Mouse (Mus musculus): ENCODE data around the gene Wnt9b. TPM values are rescaled to one million over a fixed set of nuclear protein-coding genes. Genes with fewer than 3 reads are reported as not detected.

The Wnt9b gene
- polyA plus RNA-seq, 1 experiment = not detected

DNA sequence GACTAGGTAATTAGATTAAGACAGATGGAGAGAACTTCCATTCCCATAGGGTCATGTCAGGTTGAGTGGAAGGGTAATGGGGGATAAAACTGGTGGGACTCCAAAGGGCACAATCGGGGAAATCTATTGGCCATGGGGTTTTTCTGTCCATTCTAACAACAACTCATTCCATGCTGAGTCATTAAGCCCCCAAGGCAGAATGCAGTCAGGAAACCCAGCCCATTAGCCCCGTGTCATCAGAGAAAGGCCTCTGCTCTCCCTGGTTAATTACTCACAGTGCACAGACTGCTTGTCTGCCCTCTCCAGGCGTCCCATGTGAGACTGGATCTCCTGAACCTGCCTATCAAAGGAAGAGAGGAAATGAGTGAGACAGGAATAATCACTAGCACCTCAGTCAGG lies 60.6 kb downstream of the Wnt9b start:
- no peaks in the 10 kb centered on the region for H3K27me3 ChIP-seq (ENCODE audit: control insufficient read depth, insufficient read depth, insufficient read length)
- peaks cover 18% of the 10 kb centered on the region for H3K36me3 ChIP-seq (ENCODE audit: control insufficient read depth, insufficient read depth)
- no peak overlapping the region for H3K4me2 ChIP-seq (ENCODE audit: low read depth)
- H3ac ChIP-seq (ENCODE audit: control insufficient read depth, insufficient read length) = no peak overlapping the region
- H3K79me2 ChIP-seq (ENCODE audit: control insufficient read depth, insufficient read depth) = peaks cover 58% of the 10 kb centered on the region
- no peak overlapping the region for H3K4me3 ChIP-seq
- TF ChIP-seq TCF3 (IDR thresholded peaks at IDR 0.05; ENCODE audit: insufficient read length, low read depth) = no peak
- TF ChIP-seq TCF12 (IDR thresholded peaks at IDR 0.05; ENCODE audit: insufficient read depth, poor library complexity, severe bottlenecking) = no peak
- no peak for TF ChIP-seq MYOD1 (IDR thresholded peaks at IDR 0.05; ENCODE audit: control insufficient read depth in 1 of 3, insufficient read length in 2 of 3, low read depth in 2 of 3)
- TF ChIP-seq REST (IDR thresholded peaks at IDR 0.05; ENCODE audit: insufficient read depth, insufficient read length) = no peak
- TF ChIP-seq POLR2AphosphoS2 (IDR thresholded peaks at IDR 0.05; ENCODE audit: insufficient read length, low read depth) = no peak
- no peak for TF ChIP-seq MYOG (IDR thresholded peaks at IDR 0.05; ENCODE audit: control insufficient read depth in 1 of 3, insufficient read depth in 1 of 3, insufficient read length in 2 of 3, low read depth in 2 of 3)
- TF ChIP-seq E2F4 (IDR thresholded peaks at IDR 0.05; ENCODE audit: insufficient read depth) = no peak
- no peak for TF ChIP-seq MAX (IDR thresholded peaks at IDR 0.05; ENCODE audit: low read depth)
- TF ChIP-seq POLR2A (IDR thresholded peaks at IDR 0.05; ENCODE audit: insufficient read length, low read depth) = no peak
- no peak for TF ChIP-seq SRF (IDR thresholded peaks at IDR 0.05; ENCODE audit: control insufficient read depth, insufficient read length, low read depth)

DNA sequence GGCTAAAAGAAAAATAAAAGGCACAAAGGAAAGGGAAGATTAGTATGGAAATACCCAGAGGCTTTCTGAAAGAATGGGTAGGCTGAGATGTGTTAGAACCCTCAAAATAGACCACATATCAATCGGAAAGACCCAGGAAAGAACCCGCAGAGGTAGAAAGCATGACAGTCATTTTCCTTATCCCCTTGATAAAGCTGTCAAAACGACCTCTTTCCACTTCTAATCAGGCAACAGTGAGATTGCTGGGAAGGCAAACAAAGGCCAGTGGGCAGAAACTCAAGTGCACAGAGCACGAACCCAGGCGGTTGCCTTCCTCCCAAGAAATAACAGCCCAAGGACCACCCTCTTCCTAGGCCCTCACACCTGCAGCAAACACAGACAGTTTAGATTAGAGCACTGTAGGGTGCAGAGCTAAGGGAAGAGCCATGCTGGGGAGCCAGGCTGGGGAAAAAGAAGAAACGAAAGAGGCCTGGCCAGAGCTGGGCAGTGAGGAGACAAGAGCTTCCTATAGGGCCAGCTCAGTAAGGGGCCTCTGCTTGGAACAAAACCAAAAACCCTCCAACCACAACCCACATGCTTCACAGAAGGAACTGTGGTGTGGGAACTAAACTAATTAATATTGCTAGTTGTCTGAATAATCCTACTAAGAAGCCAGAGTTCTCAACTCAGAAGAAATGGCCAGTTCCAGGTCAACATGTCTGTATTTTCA lies 61.2 kb downstream of the Wnt9b start:
- TF ChIP-seq TCF12 (IDR thresholded peaks at IDR 0.05; ENCODE audit: insufficient read depth, poor library complexity, severe bottlenecking) = no peak
- no peak for TF ChIP-seq REST (IDR thresholded peaks at IDR 0.05; ENCODE audit: insufficient read depth, insufficient read length)
- no peak for TF ChIP-seq USF1 (IDR thresholded peaks at IDR 0.05; ENCODE audit: low read depth)
- TF ChIP-seq POLR2AphosphoS2 (IDR thresholded peaks at IDR 0.05; ENCODE audit: insufficient read length, low read depth) = no peak
- TF ChIP-seq E2F4 (IDR thresholded peaks at IDR 0.05; ENCODE audit: insufficient read depth) = no peak
- no peak for TF ChIP-seq SRF (IDR thresholded peaks at IDR 0.05; ENCODE audit: control insufficient read depth, insufficient read length, low read depth)
- no peak overlapping the region for H3K4me2 ChIP-seq (ENCODE audit: low read depth)
- peaks cover 19% of the 10 kb centered on the region for H3K36me3 ChIP-seq (ENCODE audit: control insufficient read depth, insufficient read depth)

DNA sequence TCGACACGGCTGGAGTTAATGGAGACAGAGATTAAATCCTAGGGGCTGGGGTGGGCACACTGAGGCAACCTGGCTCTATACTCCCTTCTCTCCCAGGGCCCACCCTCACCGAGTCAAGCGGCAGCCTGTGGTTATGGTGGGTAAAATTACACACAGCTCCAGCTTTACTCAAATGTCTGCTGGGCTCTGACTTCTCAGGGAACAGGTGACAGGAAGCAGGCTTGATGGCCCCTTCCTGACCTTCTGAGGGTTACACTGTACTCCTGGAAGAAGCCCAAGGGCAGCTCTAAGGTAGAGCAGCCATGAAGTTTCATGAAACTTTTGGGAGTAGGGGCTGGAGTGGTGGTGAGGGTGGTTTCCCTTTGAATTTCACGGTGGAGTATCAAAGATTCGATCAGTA lies 62.9 kb downstream of the Wnt9b start:
- Histone ChIP-seq H3ac (ENCODE audit: control insufficient read depth, insufficient read length) (no peak overlapping the region), H3K4me2 (ENCODE audit: low read depth) (peak overlapping the region; percentile 56), H3K4me3 (no peak overlapping the region), H3K79me2 (ENCODE audit: control insufficient read depth, insufficient read depth) (peaks cover 35% of the 10 kb centered on the region), H3K36me3 (ENCODE audit: control insufficient read depth, insufficient read depth) (peaks cover 28% of the 10 kb centered on the region), H3K27me3 (ENCODE audit: control insufficient read depth, insufficient read depth, insufficient read length) (no peaks in the 10 kb centered on the region)
- TF ChIP-seq MYOD1 (IDR thresholded peaks at IDR 0.05; ENCODE audit: control insufficient read depth in 1 of 3, insufficient read length in 2 of 3, low read depth in 2 of 3) (peak in 2 of 3 experiments; percentile 44 to 73), TCF12 (IDR thresholded peaks at IDR 0.05; ENCODE audit: insufficient read depth, poor library complexity, severe bottlenecking) (no peak), USF1 (IDR thresholded peaks at IDR 0.05; ENCODE audit: low read depth) (no peak), MYOG (IDR thresholded peaks at IDR 0.05; ENCODE audit: control insufficient read depth in 1 of 3, insufficient read depth in 1 of 3, insufficient read length in 2 of 3, low read depth in 2 of 3) (peak in 1 of 3 experiments; percentile 43)

More for the DNA sequence above, 61.2 kb downstream of the Wnt9b start:
- H3K79me2 ChIP-seq (ENCODE audit: control insufficient read depth, insufficient read depth) = peaks cover 53% of the 10 kb centered on the region
- no peaks in the 10 kb centered on the region for H3K27me3 ChIP-seq (ENCODE audit: control insufficient read depth, insufficient read depth, insufficient read length)
- no peak overlapping the region for H3ac ChIP-seq (ENCODE audit: control insufficient read depth, insufficient read length)
- no peak overlapping the region for H3K4me3 ChIP-seq

DNA sequence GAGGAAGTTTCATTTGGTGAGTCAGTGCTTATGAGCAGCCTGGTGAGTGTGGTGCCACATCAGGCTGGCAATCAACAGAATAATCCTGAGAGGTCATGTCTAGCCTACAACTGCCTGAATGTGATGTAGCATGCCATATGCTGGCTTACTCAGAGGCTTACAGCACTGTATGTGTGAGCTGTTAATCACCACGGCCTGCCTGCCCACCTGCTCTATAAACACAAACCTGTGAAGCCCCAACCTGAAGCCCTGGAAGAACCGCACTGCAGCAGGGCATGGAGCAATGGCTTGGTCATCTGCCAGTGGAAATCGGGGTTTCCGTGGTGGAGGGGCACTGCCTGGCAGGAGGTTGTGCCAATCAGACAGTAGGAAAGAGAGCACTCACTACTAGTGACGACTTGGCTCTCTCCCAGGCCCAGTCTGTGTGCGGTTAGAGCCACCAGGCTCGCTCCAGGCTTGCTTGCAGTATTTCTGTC lies 64.3 kb downstream of the Wnt9b start:
- Histone ChIP-seq H3ac (ENCODE audit: control insufficient read depth, insufficient read length) (no peak overlapping the region), H3K4me2 (ENCODE audit: low read depth) (peak overlapping the region; percentile 56), H3K4me3 (no peak overlapping the region), H3K36me3 (ENCODE audit: control insufficient read depth, insufficient read depth) (peaks cover 33% of the 10 kb centered on the region), H3K27me3 (ENCODE audit: control insufficient read depth, insufficient read depth, insufficient read length) (no peaks in the 10 kb centered on the region), H3K79me2 (ENCODE audit: control insufficient read depth, insufficient read depth) (peaks cover 21% of the 10 kb centered on the region)
- TF ChIP-seq POLR2A (IDR thresholded peaks at IDR 0.05; ENCODE audit: insufficient read length, low read depth) (no peak), E2F4 (IDR thresholded peaks at IDR 0.05; ENCODE audit: insufficient read depth) (no peak), SRF (IDR thresholded peaks at IDR 0.05; ENCODE audit: control insufficient read depth, insufficient read length, low read depth) (peak; percentile 6), MYOG (IDR thresholded peaks at IDR 0.05; ENCODE audit: control insufficient read depth in 1 of 3, insufficient read depth in 1 of 3, insufficient read length in 2 of 3, low read depth in 2 of 3) (peak in 2 of 3 experiments; percentile 4 to 54), REST (IDR thresholded peaks at IDR 0.05; ENCODE audit: insufficient read depth, insufficient read length) (no peak), MYOD1 (IDR thresholded peaks at IDR 0.05; ENCODE audit: control insufficient read depth in 1 of 3, insufficient read length in 2 of 3, low read depth in 2 of 3) (peak in 1 of 3 experiments; percentile 68), MAX (IDR thresholded peaks at IDR 0.05; ENCODE audit: low read depth) (peak; percentile 3)

DNA sequence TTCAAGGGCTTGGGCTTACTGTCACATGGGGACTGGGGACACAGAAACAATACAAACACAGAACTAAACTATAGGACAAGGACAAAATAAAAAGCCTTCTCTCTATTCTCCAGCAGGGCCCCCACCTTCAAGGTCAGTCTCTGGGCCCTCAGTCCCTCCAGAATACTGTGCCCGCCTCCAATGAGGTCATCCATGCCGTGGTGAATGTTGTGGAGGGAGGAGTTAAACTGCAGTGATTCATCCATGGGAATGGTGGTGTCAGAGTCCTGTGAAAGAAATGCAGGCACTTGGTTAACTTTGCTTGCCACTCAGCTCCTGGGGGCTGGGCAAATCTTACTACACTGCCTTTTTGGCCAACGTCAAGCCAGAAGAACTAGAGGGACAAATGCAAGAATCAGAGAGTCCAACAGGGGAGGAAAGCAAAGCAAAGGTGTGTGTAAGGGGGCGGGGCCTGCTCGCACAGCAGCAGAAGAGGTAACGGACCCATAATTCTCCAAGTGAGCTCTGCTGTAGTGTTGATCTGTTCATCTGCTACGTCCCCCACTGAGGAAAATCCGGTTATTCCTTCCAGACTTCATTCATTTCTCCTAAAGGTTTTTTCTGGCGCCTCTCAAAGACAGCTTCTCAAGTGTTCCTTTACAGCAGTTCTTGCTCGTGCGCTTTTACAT lies 65.8 kb downstream of the Wnt9b start:
- H3K27me3 ChIP-seq (ENCODE audit: control insufficient read depth, insufficient read depth, insufficient read length) = no peaks in the 10 kb centered on the region
- H3K79me2 ChIP-seq (ENCODE audit: control insufficient read depth, insufficient read depth) = peaks cover 6% of the 10 kb centered on the region
- H3K4me2 ChIP-seq (ENCODE audit: low read depth) = peak overlapping the region; percentile 56
- TF ChIP-seq POLR2A (IDR thresholded peaks at IDR 0.05; ENCODE audit: insufficient read length, low read depth) (no peak), TCF3 (IDR thresholded peaks at IDR 0.05; ENCODE audit: insufficient read length, low read depth) (no peak), MAX (IDR thresholded peaks at IDR 0.05; ENCODE audit: low read depth) (no peak), REST (IDR thresholded peaks at IDR 0.05; ENCODE audit: insufficient read depth, insufficient read length) (no peak), POLR2AphosphoS2 (IDR thresholded peaks at IDR 0.05; ENCODE audit: insufficient read length, low read depth) (no peak), TCF12 (IDR thresholded peaks at IDR 0.05; ENCODE audit: insufficient read depth, poor library complexity, severe bottlenecking) (no peak), SRF (IDR thresholded peaks at IDR 0.05; ENCODE audit: control insufficient read depth, insufficient read length, low read depth) (no peak), E2F4 (IDR thresholded peaks at IDR 0.05; ENCODE audit: insufficient read depth) (no peak), CEBPB (IDR thresholded peaks at IDR 0.05; ENCODE audit: insufficient read depth, poor library complexity, severe bottlenecking) (no peak), MYOG (IDR thresholded peaks at IDR 0.05; ENCODE audit: control insufficient read depth in 1 of 3, insufficient read depth in 1 of 3, insufficient read length in 2 of 3, low read depth in 2 of 3) (no peak), MYOD1 (IDR thresholded peaks at IDR 0.05; ENCODE audit: control insufficient read depth in 1 of 3, insufficient read length in 2 of 3, low read depth in 2 of 3) (no peak), USF1 (IDR thresholded peaks at IDR 0.05; ENCODE audit: low read depth) (no peak)
- no peak overlapping the region for H3K4me3 ChIP-seq
- H3ac ChIP-seq (ENCODE audit: control insufficient read depth, insufficient read length) = no peak overlapping the region
- H3K36me3 ChIP-seq (ENCODE audit: control insufficient read depth, insufficient read depth) = peaks cover 45% of the 10 kb centered on the region

All from myocyte (in vitro differentiated cells).